Mouse (Mus musculus) CD4-positive naive resting alpha-beta T cell, adult 76 days (primary cell): ENCODE data around the gene Igfbp6. TPM values are rescaled to one million over a fixed set of nuclear protein-coding genes. Genes with fewer than 3 reads are reported as not detected.

Experiments used
- total RNA-seq: library from RNA; stranded (reverse); gene quantifications from one replicate; pipeline ENCODE4 v1.2.4, GENCODE M21; 2023

Igfbp6 gene
- total RNA-seq: not detected

GRCm38 (mm10) chr15:102144274-102144711, at the start of gene Igfbp6:
Gene Igfbp6 (plus strand): TSS chr15:102144362.

GRCm38 (mm10) chr15:102100161-102100981, 43.8 kb upstream of the Igfbp6 start, which contains the start of gene Tns2:
Gene Tns2 (plus strand): TSS chr15:102100413.

DNA sequence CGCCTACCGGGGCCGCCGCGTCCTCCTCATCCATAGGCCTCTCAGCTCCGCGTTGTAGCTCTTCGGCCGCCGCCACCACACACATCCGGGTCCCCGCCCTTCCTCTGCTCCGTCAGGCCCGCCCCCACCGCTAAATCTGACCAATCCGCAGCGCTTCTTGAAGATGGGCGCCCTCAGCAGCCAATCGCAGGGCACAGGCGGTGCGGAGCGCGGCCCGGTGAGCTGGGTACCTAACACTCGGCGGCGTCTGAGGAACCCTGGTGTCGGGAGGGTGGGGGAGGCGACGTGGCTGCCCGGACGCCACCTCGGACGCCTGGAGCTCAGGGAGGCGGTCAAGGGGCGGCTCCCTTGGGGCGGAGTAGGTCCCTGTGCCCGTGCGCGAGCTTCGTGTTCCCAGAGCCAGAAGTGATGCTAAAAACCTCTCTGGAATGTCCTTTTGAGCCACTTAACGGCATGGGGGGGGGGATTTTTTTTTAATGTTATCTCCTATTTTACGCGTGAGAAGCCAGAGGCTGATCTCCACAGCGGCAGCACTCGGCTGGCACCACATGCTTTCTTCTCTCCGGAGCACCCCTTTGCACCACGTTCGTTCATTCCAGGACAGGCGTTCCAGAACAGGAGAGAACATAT, 7.9 kb upstream of the Igfbp6 start, which contains the start of gene Spryd3:
TSS of gene Spryd3 (minus strand) at position 106 of the 630 bp plus-strand sequence.

DNA sequence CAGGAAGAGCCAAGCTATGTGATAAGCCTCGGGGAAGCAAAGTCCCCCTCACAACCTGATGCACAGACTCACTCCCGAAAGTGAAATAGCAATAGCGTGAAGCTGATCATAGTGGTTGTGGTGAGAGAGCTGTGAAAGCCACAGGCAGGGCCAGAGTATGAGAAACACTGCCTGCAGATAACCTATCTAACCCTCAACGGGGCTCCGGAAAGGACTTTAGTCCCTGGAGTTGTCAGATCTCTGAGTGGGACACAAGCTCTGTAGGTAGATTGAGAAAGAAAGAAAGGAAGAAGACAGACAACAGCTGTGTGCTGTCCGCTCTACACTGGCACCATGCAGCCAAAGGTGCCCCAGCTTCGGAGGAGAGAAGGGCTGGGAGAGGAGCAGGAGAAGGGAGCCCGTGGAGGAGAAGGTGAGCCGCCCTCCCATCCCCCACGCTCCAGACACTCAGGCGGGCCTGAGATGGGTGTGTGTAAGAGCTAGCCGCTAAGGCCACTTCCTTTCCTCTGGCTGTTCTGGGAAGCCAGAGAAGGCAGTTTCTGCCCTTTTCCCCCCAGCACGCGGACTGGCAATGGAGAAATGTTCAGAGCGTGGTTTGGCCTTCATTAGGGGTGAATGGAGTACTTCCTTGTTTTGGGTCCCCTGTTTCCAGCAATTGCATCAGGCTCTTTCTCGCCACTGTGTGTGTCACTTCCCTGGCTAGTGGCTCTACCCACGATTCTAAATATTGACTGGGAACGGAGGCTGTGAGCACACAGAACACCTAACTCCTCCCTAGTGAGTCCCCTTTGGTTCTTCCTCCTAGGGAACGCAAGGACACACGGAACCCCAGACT, 6.4 kb downstream of the Igfbp6 start, which contains the start of gene Soat2:
TSS of gene Soat2 (plus strand) at position 226 of the 835 bp plus-strand sequence.

Other genes with a start within 250 kb of the Igfbp6 start
- 0.26 TPM for gene Krt4, start 219.6 kb upstream of the Igfbp6 start, total RNA-seq
- not detected for gene Krt79, start 204.0 kb upstream of the Igfbp6 start, total RNA-seq
- not detected for gene Krt78, start 190.1 kb upstream of the Igfbp6 start, total RNA-seq
- not detected for gene Krt8, start 139.9 kb upstream of the Igfbp6 start, total RNA-seq
- gene Krt18, start 116.2 kb upstream of the Igfbp6 start, total RNA-seq: not detected
- gene Eif4b, start 70.6 kb upstream of the Igfbp6 start, total RNA-seq: 235 TPM
- 2.1 TPM for gene Tns2, start 43.9 kb upstream of the Igfbp6 start, total RNA-seq
- 36.0 TPM for gene Spryd3, start 8.1 kb upstream of the Igfbp6 start, total RNA-seq
- gene Soat2, start 6.2 kb downstream of the Igfbp6 start, total RNA-seq: 1.1 TPM
- 130 TPM for gene Zfp740, start 58.9 kb downstream of the Igfbp6 start, total RNA-seq
- 14.5 TPM for gene Csad, start 60.4 kb downstream of the Igfbp6 start, total RNA-seq
- gene Itgb7, start 87.6 kb downstream of the Igfbp6 start, total RNA-seq: 572 TPM
- 20.6 TPM for gene Rarg, start 113.2 kb downstream of the Igfbp6 start, total RNA-seq
- gene Gm9918, start 126.2 kb downstream of the Igfbp6 start, total RNA-seq: not detected
- 28.3 TPM for gene Mfsd5, start 135.1 kb downstream of the Igfbp6 start, total RNA-seq
- 3.8 TPM for gene Espl1, start 151.9 kb downstream of the Igfbp6 start, total RNA-seq
- 483 TPM for gene Pfdn5, start 181.8 kb downstream of the Igfbp6 start, total RNA-seq
- 52.7 TPM for gene Myg1, start 187.3 kb downstream of the Igfbp6 start, total RNA-seq
- 43.6 TPM for gene Aaas, start 206.4 kb downstream of the Igfbp6 start, total RNA-seq
- not detected for gene Sp7, start 222.8 kb downstream of the Igfbp6 start, total RNA-seq